Mouse (Mus musculus): ENCODE data around the gene Pxn.

Gene Pxn

DNA sequence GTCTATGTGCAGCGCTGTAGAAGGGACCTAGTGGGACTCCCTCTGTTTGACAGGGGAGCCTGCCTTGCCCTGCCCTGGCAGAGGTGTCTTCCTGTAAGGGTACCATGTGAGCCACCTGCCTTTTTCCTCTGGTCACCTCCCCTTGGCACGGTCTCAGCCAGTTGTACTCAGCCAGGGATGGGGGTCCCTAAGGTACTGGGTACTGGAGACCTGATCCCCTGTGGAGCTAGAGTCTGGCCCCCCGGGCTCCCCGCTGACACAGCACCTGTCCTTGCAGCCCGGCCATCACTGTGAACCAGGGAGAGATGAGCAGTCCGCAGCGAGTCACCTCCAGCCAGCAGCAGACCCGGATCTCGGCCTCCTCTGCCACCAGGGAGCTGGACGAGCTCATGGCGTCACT lies 40.1 kb downstream of the Pxn start:
- no peak for ATAC-seq (ENCODE audit: insufficient number of reproducible peaks, low FRiP score, low TSS enrichment)

DNA sequence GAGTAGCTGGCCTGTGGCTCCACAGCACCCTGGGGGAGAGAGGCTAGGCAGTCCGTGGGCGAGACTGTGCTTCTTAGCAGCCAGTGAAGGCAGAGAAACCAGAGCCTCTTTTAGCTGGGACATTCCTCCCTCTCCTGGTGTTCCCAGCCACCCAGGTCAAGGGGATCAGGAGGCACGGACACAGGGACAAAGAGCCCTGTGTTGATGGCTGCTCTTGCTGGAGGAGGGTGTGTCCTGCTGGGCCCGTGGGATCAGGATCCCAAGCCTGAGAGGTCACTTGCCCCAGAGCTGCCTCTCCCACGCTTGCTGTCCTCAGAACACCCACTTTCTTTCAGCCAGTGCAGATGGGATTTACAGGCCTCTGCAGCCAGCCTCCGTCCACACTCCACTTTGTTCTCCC lies 40.5 kb downstream of the Pxn start:
- no peak for ATAC-seq (ENCODE audit: insufficient number of reproducible peaks, low FRiP score, low TSS enrichment)

DNA sequence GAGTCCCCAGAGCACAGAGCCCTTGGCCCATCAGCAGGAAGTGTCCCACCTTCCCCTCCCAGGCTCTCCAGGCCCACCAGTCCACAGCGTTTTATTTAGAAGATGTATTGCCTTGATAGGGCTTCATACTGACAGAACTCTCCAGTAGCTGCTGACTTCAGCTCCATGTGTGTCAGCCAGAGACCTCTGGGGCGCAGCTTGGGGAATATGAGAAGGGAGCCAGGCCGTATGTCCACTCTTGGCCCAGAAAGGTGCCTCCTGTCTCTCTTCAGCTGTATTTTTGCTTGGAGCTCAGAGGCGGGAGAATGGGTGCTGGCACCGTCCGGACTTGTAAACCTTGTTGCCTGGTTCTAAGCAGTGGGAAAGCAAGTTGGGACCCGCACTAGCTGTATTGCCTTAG lies 40.9 kb downstream of the Pxn start:
- no peak for ATAC-seq (ENCODE audit: insufficient number of reproducible peaks, low FRiP score, low TSS enrichment)

DNA sequence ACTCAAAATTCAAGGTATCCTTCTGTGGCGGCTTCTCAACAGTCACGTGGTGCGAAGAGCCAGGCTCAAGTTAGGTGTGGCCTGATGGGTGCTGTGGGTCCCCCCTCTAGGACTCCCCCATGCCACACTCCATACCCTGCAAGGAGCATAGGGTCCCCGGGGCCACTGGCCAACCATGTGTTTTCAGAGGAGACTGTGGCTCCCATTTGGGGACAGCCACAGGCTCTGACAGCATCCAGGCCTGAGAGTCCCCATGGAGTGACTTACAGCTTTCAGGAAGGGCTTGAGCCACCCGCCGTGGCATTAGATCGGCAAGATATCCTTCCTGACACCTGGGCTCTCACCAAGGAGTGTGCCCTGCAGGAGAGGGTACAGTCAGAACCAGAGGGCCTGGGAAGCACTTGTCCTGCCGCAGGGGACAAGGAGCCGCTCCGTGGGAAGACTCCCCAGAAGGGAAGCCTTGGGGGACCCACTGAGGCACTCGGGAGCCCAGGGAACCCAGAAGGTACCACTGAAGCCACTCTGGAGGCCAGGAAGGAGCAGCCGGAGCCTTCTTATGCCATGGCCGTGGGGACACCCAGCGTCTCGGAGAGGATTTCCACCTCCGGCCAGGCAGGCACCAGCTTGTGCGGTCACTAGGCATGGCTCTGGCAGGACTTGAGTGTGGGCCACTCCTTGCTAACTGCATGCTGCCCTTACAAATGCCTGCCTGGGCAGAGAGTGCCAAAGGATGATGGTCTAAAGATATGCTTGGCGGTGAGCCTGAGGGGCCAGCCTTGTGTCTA lies 42.2 kb downstream of the Pxn start:
- no peak for ATAC-seq (ENCODE audit: insufficient number of reproducible peaks, low FRiP score, low TSS enrichment)

DNA sequence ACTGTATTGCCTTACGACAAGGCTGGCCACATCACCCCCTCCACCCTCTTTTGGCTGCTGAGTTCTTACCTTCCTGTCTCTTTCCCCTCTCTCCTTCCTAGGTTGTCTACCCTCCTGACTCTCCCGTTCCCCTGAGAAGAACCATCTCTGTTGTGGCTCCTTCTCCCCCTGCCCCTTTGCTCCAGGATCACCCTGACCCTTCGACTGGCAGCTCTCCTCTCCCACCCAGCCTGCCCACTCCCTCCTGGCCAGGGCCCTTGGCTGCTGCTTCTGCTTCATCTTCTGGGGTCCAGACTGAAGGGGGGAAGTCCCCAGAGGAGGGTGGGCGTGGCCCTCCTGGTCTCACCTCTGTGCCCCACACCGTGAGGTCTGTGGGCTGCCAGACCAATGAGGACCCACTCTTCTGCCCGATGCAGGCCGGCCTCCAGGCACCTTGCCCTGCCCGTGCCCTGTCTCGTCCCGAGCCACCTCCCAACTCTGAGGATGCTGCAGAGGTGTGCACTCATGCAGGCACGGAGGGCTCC lies 44.1 kb downstream of the Pxn start:
- no peak for ATAC-seq (ENCODE audit: insufficient number of reproducible peaks, low FRiP score, low TSS enrichment)

DNA sequence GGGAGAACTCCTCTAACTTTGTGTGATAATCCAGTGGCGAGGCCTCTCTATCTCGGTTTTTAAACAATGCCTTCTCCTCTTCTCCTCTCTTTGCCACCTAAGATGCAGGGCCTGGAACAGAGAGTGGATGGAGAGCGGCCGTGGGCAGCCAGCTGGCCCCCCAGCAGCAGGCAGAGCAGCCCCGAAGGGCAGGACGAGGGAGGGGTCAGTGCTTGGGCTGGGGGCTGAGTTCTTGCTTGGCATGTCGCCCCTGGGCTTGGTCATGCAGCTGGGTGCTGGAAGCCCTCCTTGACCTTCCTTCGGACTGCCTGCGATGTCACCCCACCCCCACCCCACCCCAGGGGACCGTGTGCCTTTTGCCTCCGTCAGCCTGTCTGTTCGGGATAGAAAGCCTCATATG lies 44.9 kb downstream of the Pxn start:
- ATAC-seq (ENCODE audit: insufficient number of reproducible peaks, low FRiP score, low TSS enrichment): no peak

DNA sequence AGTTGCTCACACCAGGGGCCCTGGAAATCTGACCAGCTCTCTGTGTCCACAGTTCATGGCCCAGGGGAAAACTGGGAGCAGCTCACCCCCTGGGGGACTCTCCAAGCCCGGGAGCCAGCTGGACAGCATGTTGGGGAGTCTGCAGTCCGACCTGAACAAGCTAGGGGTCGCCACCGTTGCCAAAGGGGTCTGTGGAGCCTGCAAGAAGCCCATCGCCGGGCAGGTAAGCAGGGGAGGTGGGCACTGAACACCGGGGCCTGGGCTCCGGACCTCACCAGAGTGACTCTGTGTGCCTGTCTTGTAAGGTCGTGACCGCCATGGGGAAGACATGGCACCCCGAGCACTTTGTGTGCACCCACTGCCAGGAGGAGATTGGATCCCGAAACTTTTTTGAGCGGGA lies 45.3 kb downstream of the Pxn start:
- no peak for ATAC-seq (ENCODE audit: insufficient number of reproducible peaks, low FRiP score, low TSS enrichment)

DNA sequence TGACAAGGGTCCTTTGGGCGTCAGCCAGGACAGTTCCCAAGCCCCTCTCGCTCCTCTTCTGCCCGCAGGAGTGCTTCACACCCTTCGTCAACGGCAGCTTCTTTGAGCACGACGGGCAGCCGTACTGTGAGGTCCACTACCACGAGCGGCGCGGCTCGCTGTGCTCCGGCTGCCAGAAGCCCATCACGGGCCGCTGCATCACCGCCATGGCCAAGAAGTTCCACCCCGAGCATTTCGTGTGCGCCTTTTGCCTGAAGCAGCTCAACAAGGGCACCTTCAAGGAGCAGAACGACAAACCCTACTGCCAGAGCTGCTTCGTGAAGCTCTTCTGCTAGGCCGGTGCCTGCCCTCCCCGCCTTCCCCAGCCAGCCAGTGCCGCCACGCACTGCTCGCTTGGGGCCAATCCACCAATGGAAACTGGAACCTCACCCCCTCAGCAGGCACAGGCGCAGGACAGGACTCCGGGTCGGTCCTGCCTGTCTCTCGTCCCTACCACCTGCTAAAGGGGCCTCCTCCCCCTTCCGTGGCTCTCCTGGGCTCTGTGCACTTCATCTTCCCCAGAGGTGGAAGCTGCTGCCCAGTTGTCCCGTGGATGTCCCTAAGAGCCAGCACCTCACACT lies 47.4 kb downstream of the Pxn start:
- ATAC-seq (ENCODE audit: insufficient number of reproducible peaks, low FRiP score, low TSS enrichment): no peak

DNA sequence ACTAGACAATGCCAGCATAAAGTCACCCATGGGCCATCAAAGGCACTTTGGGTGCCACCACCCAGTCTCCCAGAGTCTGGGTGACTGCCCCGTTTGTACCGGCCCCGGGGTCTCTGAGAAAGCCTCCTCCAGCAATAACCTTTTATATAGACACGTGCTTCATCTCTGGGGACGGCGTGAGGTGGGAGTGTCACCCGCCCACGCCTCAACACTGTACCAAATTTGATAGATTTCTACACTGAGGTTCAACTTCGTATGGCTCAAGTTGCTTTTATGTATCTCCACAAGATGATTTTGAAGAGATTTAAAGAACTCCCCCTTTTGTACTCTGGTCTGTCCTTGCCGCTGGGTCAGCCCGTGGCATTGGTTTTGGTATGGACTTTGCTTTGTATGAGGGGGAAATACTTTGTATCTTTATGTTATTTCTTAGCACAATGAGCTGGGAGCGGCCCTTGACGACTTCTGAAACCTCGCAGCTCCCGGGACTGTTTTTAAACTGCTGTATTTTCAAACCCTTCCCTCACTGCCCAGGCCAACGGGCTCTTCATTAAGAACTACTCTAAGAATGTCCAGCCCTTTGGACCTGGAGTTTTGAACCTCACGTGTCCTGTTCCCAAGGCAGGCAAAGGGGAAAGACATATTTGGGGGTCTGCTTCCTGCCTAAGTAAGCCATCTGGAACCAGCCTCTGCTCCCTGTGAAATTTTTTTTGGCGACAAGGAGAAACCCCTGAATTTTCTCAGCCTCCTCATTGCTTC lies 48.2 kb downstream of the Pxn start:
- ATAC-seq (ENCODE audit: insufficient number of reproducible peaks, low FRiP score, low TSS enrichment): no peak

DNA sequence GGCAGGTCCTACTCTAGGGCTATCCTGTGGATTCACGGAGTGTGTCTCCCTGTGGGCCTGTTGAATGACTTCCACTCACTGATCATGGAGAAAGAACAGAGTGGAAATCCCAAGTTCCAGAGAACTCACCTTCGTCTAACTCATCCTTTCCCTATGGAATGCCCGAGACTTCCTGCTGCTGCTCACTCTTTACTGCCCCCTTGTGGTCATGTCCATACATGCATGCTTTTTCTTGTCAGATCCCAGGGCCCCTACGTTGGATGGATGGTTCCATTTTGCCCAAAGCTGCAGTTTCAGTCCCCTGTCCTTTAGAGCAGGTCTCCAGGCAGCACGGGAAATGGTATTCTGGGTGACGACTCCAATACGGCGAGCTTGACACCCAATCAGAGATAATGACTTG lies 49.7 kb downstream of the Pxn start:
- no peak for ATAC-seq (ENCODE audit: insufficient number of reproducible peaks, low FRiP score, low TSS enrichment)

DNA sequence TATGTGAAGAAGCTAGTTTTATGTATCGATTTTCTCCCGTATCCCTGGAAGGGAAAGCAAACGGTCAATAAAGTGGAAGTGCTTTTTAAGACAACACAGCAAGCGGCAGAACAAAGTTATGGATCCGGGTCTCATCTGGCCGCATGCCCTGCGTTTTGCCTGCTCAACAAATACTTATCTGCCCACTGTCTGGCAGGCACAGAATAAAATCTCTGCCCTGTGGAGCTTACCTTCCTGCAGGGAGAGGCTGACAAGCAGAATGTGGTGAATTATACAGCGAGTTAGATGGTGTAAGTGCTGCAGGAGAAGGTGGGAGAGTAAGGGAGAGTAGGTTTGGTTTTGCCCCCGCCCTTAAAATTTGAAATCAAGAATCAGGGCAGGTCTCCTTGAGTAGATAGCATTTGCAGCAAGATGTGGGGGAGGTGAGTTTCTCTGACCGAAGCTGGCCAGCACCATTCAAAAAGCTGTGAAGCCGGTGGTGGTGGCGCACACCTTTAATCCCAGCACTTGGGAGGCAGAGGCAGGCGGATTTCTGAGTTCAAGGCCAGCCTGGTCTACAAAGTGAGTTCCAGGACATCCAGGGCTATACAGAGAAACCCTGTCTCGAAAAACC lies 51.8 kb downstream of the Pxn start:
- no peak for ATAC-seq (ENCODE audit: insufficient number of reproducible peaks, low FRiP score, low TSS enrichment)

DNA sequence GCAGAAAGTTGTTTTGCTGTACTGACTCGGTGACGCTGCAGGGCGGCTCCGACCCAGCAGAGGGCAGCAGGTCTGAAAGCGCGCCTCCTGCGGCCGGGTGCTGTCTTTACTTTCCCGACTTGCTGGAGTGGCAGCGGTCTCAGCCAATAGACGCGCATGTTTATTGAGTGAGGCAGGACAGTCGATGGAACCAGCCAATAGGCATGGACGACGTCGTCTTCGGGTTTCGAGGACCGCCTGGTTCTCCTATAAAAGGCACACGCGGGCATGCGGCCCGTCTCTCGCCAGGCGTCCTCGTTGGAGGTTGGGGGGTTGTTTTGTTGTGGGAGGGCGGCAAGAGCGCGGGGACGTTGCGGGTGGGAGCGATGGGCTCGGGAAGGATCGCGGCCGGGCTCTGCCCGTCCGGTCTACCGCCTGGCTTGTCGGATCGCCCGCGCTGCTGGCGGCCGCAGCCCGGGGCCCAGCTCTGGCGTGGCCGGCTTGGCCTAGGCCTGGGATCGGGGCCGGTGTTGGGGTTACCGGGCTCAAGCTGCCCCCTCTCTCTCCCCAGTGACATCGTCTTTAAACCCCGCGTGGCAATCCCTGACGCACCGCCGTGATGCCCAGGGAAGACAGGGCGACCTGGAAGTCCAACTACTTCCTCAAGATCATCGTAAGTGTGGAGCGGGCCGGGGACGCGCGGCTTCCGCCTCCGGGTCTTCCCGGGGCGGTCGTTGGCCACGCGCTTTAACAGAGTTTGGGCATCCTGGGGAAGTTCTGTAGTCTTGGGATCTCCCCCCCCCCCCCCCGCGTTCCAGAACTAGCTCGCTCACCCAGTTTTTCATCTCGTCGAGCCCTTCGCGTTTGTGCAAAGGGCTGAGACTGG lies 53.0 kb downstream of the Pxn start, which contains the start of gene Rplp0:
Gene Rplp0 (plus strand): TSS at position 231 of the 865 bp plus-strand sequence.
- ATAC-seq (ENCODE audit: insufficient number of reproducible peaks, low FRiP score, low TSS enrichment): peak; percentile 99

DNA sequence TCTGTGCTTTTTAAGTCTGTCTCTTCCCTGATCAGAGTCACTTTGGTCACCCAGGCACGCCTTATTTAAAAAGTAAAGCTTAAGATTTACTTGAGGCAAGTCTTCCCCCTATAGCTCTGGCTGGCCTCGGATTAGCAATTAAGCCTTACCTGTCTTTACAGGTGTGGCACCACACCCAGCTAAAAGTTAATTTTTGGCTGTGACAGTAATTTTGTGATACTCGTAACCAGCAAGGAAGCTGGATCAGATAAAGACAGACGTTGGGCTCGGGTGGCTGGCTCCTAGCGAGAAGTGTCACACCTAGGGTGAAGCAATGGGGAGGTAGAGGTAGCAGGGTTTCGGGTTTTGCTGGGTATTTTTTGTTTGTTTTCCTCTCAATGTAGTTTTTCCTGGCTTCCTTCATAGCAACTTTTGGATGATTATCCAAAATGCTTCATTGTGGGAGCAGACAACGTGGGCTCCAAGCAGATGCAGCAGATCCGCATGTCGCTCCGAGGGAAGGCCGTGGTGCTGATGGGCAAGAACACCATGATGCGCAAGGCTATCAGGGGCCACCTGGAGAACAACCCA lies 53.9 kb downstream of the Pxn start:
- no peak for ATAC-seq (ENCODE audit: insufficient number of reproducible peaks, low FRiP score, low TSS enrichment)

DNA sequence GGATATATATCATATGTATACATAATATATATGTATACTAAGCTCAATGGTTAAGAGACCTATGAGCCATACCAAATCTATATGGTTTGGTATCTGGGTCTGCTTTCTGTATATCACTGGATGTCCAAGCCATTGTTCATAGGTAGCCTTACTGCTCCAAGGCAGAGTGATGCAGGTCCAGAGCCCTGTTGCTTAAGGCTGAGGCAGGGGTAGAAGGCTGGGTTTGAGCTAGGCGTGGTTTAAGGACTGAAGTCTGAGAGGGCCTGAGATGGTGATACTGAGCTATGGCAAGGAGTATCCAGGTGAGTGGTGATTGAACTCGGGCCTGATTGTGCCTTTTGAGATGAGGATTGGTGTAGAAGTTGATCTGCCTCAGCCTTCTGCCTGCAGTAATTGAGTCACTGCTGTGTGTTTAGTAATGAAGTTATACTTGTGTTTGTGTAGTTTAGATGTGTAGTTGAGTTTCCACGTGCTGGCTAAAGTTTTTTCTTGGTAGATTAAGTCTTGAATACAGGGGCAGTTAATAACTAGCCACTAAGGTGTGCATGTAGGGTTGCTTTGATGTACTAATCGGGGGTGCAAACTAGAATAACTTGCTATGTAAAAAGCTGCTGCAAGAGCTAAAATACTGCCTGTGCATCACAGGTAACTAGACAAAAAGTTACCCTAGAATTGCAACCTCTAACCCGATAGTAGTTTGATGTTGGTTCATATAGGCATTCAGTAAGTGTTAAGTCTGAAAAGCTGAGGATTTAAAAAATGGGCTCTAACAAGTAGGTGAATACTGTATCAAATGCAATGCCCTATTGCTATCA lies 57.5 kb downstream of the Pxn start:
- no peak for ATAC-seq (ENCODE audit: insufficient number of reproducible peaks, low FRiP score, low TSS enrichment)

DNA sequence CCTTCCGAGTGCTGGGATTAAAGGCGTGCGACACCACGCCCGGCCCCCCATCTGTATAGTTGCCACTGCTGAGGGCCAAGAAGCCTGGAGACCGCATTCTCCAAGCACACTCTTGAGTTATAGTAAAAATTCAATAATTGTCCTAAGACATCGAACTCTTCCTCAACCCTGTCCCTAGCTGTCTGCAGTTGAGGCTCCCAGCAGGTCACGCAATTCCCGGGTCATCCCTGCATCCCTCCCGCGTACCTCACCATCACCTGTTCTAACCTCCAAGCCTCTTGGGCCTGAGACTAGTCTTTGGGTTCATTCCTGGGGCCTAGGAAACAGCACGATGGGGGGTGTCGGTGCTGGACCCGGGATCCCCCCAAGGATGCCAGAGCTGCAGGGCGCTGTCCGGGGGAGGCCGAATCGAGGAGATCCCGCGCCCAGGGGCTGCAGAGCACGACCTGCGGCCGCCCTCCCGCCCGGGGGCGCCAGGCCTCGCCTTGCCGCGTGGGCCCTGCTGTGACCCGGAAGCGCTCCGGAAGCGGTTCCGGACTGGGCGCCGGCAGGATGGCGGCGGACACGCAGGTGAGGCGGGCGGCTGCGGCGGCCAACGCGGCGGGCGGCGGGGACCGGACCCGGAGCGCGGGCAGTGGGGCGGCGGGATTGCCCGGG lies 58.4 kb downstream of the Pxn start, which contains the start of gene Gcn1l1:
Gene Gcn1l1 (plus strand): TSS at position 518 of the 657 bp plus-strand sequence.
- peak; percentile 66; the same call in 1 of the 2 replicates for ATAC-seq (ENCODE audit: insufficient number of reproducible peaks, low FRiP score, low TSS enrichment)

DNA sequence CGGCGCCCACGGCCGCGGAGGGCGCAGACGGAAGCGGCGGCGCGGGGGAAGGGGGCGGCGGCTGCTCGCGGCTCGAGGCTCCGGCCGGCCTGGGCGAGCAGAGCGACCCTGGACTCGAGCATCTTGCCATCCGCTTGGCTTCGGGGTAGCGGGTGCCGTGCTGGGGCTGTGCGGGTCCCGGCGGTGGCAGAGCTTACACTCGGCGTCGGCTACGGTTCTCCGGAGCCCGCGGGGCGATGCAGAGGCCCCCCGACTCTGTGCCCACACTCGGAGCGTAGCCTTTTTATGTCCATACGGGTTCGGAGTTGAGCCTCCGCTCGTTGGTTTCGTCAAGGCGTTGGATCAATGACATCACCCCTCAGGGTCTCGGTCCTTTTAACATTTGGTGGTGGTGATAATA lies 58.9 kb downstream of the Pxn start:
- ATAC-seq (ENCODE audit: insufficient number of reproducible peaks, low FRiP score, low TSS enrichment): peak; percentile 26; the same call in 1 of the 2 replicates

DNA sequence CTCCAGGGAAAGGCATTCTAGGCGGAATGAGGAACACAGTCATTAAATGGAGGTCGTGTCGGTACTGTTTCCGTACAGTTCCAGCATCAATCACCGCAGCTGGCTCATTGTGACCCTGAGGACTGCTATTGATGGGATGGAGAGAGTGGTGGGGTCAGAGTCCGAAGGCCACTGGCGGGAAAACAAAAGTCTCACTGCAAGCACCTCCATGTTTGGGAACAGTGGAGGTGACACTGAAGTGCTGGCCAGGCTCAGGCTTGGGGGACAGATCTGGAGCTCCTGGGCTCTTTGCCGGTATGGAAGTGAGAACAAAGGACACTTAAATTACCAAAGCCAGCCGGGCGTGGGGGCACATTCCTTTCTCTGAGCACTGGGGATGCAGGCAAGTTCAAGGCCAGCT lies 62.2 kb downstream of the Pxn start:
- ATAC-seq (ENCODE audit: insufficient number of reproducible peaks, low FRiP score, low TSS enrichment): no peak

DNA sequence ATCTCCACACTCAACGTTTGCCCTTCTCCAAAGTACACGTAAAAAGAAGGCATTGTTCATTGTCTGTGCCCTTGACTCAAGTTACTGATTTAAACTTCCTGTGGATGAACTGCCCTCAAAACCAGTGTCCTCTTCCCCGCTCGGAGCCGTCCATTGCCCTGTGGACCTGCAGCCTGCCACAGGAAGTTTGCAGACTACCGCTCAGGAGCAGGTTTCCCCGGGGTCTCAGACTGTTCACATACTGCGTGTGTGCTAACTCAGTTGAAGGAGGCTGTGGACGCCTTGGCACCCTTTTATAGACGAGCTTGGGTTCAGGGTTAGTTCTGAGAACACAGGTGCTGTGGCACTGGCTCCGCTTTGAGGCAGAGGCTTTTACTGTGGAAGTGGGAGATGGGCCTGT lies 62.8 kb downstream of the Pxn start:
- no peak for ATAC-seq (ENCODE audit: insufficient number of reproducible peaks, low FRiP score, low TSS enrichment)

All from cerebellum, adult (tissue).